Mouse (Mus musculus) liver, embryonic 11.5 days (tissue): ENCODE measurements around the gene St3gal6. TPM values are rescaled to one million over a fixed set of nuclear protein-coding genes. Genes with fewer than 3 reads are reported as not detected.

Source experiments
- ATAC-seq: fragments of 200-750 bp; cut with Nextera tagmentation; replicated peaks from 2 replicates; pipeline ENCODE4 v1.8.0; 2017; ENCODE audit warnings: moderate number of reproducible peaks, mild to moderate bottlenecking, moderate TSS enrichment, moderate library complexity; ENCODE audit not compliant: low FRiP score
- DNase-seq: peaks from one replicate; pipeline ENCODE4 v3.0.0-alpha.2; 2017; ENCODE audit warnings: low spot score
- H3K27ac ChIP-seq: fragments of 300-500 bp; sonication (generic); 2 replicates; pipeline ENCODE4 v1.5.1; 2014; ENCODE audit warnings: mild to moderate bottlenecking, low read depth, low read length, control low read depth
- H3K27me3 ChIP-seq: fragments of 300-500 bp; sonication (generic); replicated peaks from 2 replicates; pipeline ENCODE4 v1.6.1; 2014; ENCODE audit warnings: low read length, mixed read lengths; ENCODE audit not compliant: control insufficient read depth, insufficient read depth
- H3K36me3 ChIP-seq: fragments of 300-500 bp; sonication (generic); 2 replicates; pipeline ENCODE4 v1.6.1; 2014; ENCODE audit warnings: mild to moderate bottlenecking, low read length, moderate library complexity, mixed read lengths; ENCODE audit not compliant: control insufficient read depth, insufficient read depth
- H3K4me1 ChIP-seq: fragments of 300-500 bp; sonication (generic); replicated peaks from 2 replicates; pipeline ENCODE4 v1.6.1; 2014; ENCODE audit warnings: low read length, mixed read lengths; ENCODE audit not compliant: control insufficient read depth, insufficient read depth
- H3K4me2 ChIP-seq: fragments of 300-500 bp; sonication (generic); 2 replicates; pipeline ENCODE4 v1.6.1; 2014; ENCODE audit warnings: mild to moderate bottlenecking, control low read depth, moderate library complexity
- H3K4me3 ChIP-seq: fragments of 300-500 bp; sonication (generic); 2 replicates; pipeline ENCODE4 v1.5.1; 2014; ENCODE audit warnings: low read depth, low read length, control low read depth
- H3K9ac ChIP-seq: fragments of 300-500 bp; sonication (generic); 2 replicates; pipeline ENCODE4 v1.6.1; 2014; ENCODE audit warnings: low read depth, low read length, control low read depth
- H3K9me3 ChIP-seq: fragments of 300-500 bp; sonication (generic); 2 replicates; pipeline ENCODE4 v1.6.1; 2016; ENCODE audit warnings: low read length, inconsistent platforms, mixed read lengths; ENCODE audit not compliant: control insufficient read depth
- WGBS: fragments of 180-500 bp; shearing (Covaris S2); extraction: QIAGEN DNeasy Blood & Tissue Kit; methylation state at CpG from one replicate; pipeline ENCODE4 v1.1.7; 2014; 5-methylcytosine and 5-hydroxymethylcytosine counted together
- polyA plus RNA-seq: library from polyadenylated mRNA; unstranded; fragments of >200 nt; fragmentation: Nextera tagmentation; extraction: Ambion mirVana; gene quantifications from 2 replicates; pipeline ENCODE4 v1.2.1, GENCODE M21; 2014

The St3gal6 gene
- polyA plus RNA-seq, 1 experiment from 2014 or later: 66.0 TPM

DNA sequence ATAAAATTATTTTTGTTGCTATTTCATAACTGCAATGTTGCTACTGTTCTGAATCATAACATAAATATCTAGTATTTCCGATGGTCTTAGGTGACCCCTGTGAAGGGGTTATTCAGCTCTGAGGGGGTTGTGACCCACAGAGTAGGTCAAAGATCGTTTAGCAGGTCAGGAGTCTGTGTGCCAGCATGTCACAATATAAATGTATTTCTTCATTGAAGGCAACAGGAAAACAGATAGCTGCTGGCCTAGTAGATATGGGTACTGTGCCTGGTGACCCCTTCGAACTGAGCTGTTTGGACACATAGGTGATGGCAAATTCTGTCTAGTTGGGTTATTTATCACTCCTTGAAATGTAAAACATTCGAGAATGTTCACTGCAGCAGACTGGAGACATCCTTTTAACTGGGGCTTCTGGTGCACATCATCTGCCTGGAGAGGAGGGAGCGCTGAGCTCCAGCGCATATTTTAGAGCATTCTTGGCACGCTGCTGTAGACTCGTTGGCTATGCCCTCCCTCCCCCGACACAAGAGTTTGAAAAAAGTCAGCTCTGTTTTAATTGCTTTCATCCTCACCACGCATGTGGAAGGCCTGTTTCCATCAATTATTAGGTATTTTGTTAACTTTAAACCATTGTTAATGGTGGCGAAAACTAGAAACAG is 102.2 kb downstream of the St3gal6 start:
- ATAC-seq (no peak), DNase-seq (no peak)
- Histone ChIP-seq H3K4me1 (no peaks in the 10 kb centered on the region; the same call in 1 of the 2 replicates), H3K27me3 (no peaks in the 10 kb centered on the region), H3K9ac (no peak overlapping the region), H3K9me3 (no peaks in the 10 kb centered on the region), H3K36me3 (no peaks in the 10 kb centered on the region), H3K4me2 (no peak overlapping the region), H3K27ac (no peak overlapping the region), H3K4me3 (no peak overlapping the region)
- 61% methylated on average over 11 of the region's 11 CpGs for WGBS

Other genes starting within 250 kb of the St3gal6 start
- gene Dcbld2, start 115.8 kb downstream of the St3gal6 start, polyA plus RNA-seq: 9.1 and 9.4 TPM in 2 replicates
- not detected in 2 replicates for gene Gm813, start 92.7 kb upstream of the St3gal6 start, polyA plus RNA-seq
- not detected in 2 replicates for gene E330017A01Rik, start 114.5 kb upstream of the St3gal6 start, polyA plus RNA-seq
- gene Cpox, start 146.0 kb upstream of the St3gal6 start, polyA plus RNA-seq: 388 and 389 TPM in 2 replicates
- gene Gpr15, start 194.8 kb upstream of the St3gal6 start, polyA plus RNA-seq: not detected in 2 replicates
- gene Cldnd1, start 203.7 kb upstream of the St3gal6 start, polyA plus RNA-seq: 65.3 and 73.3 TPM in 2 replicates
- gene Olfr172, start 238.9 kb upstream of the St3gal6 start, polyA plus RNA-seq: not detected in 2 replicates